ENCODE assay signal across 14 mouse cellular contexts in genomic region chr17:5228616-5229250, GRCm38 (mm10).
A peak's percentile ranks its signal among the peaks of the same experiment; 100 is the strongest.
DNase-seq lines count a peak whose midpoint lies in the region; ATAC-seq and TF ChIP-seq lines count a peak whose summit lies in the region.
"Had no signal": no experiment of that assay in that cellular context is flagged by ENCODE, and none has a peak within 500 bp of the region (broad histone marks: within the 10 kb centered on the region; RNA-seq: fewer than 3 reads in every experiment).

No protein-coding gene starts in this region.

- no peaks in the 10 kb centered on the region for H3K36me3 ChIP-seq in midbrain, embryonic 13.5 days
- no peaks in the 10 kb centered on the region for H3K36me3 ChIP-seq in midbrain, embryonic 11.5 days (ENCODE audit: control insufficient read depth, insufficient read depth, low read length)
- H3K36me3 ChIP-seq in intestine, postnatal 0 days (ENCODE audit: control insufficient read depth, insufficient read depth), result no peaks in the 10 kb centered on the region
- no peaks in the 10 kb centered on the region for H3K36me3 ChIP-seq in stomach, embryonic 16.5 days (ENCODE audit: control insufficient read depth, insufficient read depth, low read length)
- H3K36me3 ChIP-seq: heart, embryonic 15.5 days had no signal

- no peak overlapping the region for H3K4me2 ChIP-seq in midbrain, embryonic 13.5 days (replicated peaks)
- no peak overlapping the region for H3K4me2 ChIP-seq in midbrain, embryonic 11.5 days
- H3K4me2 ChIP-seq in intestine, postnatal 0 days (replicated peaks; ENCODE audit: low read depth), result no peak overlapping the region; the same call in 1 of the 2 replicates
- H3K4me2 ChIP-seq in stomach, embryonic 16.5 days (ENCODE audit: low read depth, low read length), result no peak overlapping the region
- H3K4me2 ChIP-seq: heart, embryonic 15.5 days had no signal

- ATAC-seq in midbrain, embryonic 13.5 days, result no peak
- ATAC-seq in midbrain, embryonic 11.5 days (ENCODE audit: low FRiP score), result no peak
- ATAC-seq in intestine, postnatal 0 days, result no peak
- ATAC-seq in stomach, embryonic 16.5 days (ENCODE audit: insufficient read depth, low FRiP score), result peak; percentile 40; the same call in 1 of the 2 replicates
- no peak for ATAC-seq in granulocyte monocyte progenitor cell, adult 5-6 weeks (replicated peaks; ENCODE audit: poor library complexity, severe bottlenecking)
- ATAC-seq: inflammation-experienced regulatory T-cells, adult 6 months had no signal

- no peak overlapping the region for H3K4me3 ChIP-seq in midbrain, embryonic 13.5 days (replicated peaks)
- no peak overlapping the region for H3K4me3 ChIP-seq in midbrain, embryonic 11.5 days (ENCODE audit: low read depth, low read length)
- no peak overlapping the region for H3K4me3 ChIP-seq in intestine, postnatal 0 days (ENCODE audit: low read depth, low read length)
- no peak overlapping the region for H3K4me3 ChIP-seq in stomach, embryonic 16.5 days (replicated peaks; ENCODE audit: low read length)
- H3K4me3 ChIP-seq: heart, embryonic 15.5 days had no signal

- WGBS in midbrain, embryonic 13.5 days, result 83% methylated on average over 6 of the region's 6 CpGs
- 79% methylated on average over 6 of the region's 6 CpGs for WGBS in midbrain, embryonic 11.5 days
- 39% methylated on average over 6 of the region's 6 CpGs for WGBS in intestine, postnatal 0 days
- 51% methylated on average over 6 of the region's 6 CpGs for WGBS in stomach, embryonic 16.5 days

- H3K27ac ChIP-seq in midbrain, embryonic 13.5 days, result peak overlapping the region; percentile 45
- H3K27ac ChIP-seq in midbrain, embryonic 11.5 days (ENCODE audit: low read depth, low read length), result no peak overlapping the region
- 0 out of 2 replicates have a peak overlapping the region, but pooled peaks have one; percentile 28 for H3K27ac ChIP-seq in intestine, postnatal 0 days (ENCODE audit: low read depth, low read length)
- H3K27ac ChIP-seq in stomach, embryonic 16.5 days (ENCODE audit: low read length), result peak overlapping the region; percentile 50; the same call in 1 of the 2 replicates
- H3K27ac ChIP-seq: heart, embryonic 15.5 days had no signal

- peaks cover 40% of the 10 kb centered on the region for H3K4me1 ChIP-seq in midbrain, embryonic 13.5 days (replicated peaks)
- peaks cover 4% of the 10 kb centered on the region; the same call in 1 of the 2 replicates for H3K4me1 ChIP-seq in midbrain, embryonic 11.5 days (ENCODE audit: control insufficient read depth, insufficient read depth, low read length)
- H3K4me1 ChIP-seq in intestine, postnatal 0 days (replicated peaks; ENCODE audit: control insufficient read depth, insufficient read depth, low read length), result peaks cover 8% of the 10 kb centered on the region; the same call in 1 of the 2 replicates
- peaks cover 33% of the 10 kb centered on the region for H3K4me1 ChIP-seq in stomach, embryonic 16.5 days (ENCODE audit: control insufficient read depth, insufficient read depth, low read length)

- no peaks in the 10 kb centered on the region for H3K27me3 ChIP-seq in midbrain, embryonic 13.5 days
- no peaks in the 10 kb centered on the region for H3K27me3 ChIP-seq in midbrain, embryonic 11.5 days (ENCODE audit: control insufficient read depth, insufficient read depth, low read length)
- H3K27me3 ChIP-seq in intestine, postnatal 0 days (replicated peaks; ENCODE audit: control insufficient read depth, insufficient read depth, low read length), result no peaks in the 10 kb centered on the region
- no peaks in the 10 kb centered on the region for H3K27me3 ChIP-seq in stomach, embryonic 16.5 days (ENCODE audit: control insufficient read depth, insufficient read depth, low read length)
- H3K27me3 ChIP-seq: heart, embryonic 15.5 days had no signal

- TF ChIP-seq CTCF in intestine, postnatal 0 days (IDR thresholded peaks at IDR 0.05; ENCODE audit: low read depth), result no peak

- H3K9me3 ChIP-seq in midbrain, embryonic 13.5 days, result no peaks in the 10 kb centered on the region
- H3K9me3 ChIP-seq in midbrain, embryonic 11.5 days (ENCODE audit: control insufficient read depth, low read length), result no peaks in the 10 kb centered on the region
- H3K9me3 ChIP-seq in intestine, postnatal 0 days (ENCODE audit: control insufficient read depth), result no peaks in the 10 kb centered on the region
- H3K9me3 ChIP-seq in stomach, embryonic 16.5 days (replicated peaks; ENCODE audit: control insufficient read depth, low read length), result no peaks in the 10 kb centered on the region
- H3K9me3 ChIP-seq: heart, embryonic 15.5 days had no signal

- H3K9ac ChIP-seq in midbrain, embryonic 13.5 days (replicated peaks), result no peak overlapping the region
- H3K9ac ChIP-seq in midbrain, embryonic 11.5 days (ENCODE audit: low read length), result no peak overlapping the region
- H3K9ac ChIP-seq in intestine, postnatal 0 days (ENCODE audit: low read depth, low read length), result no peak overlapping the region
- H3K9ac ChIP-seq in stomach, embryonic 16.5 days (ENCODE audit: low read length), result peak overlapping the region; percentile 23; the same call in 1 of the 2 replicates
- H3K9ac ChIP-seq: heart, embryonic 15.5 days had no signal

- DNase-seq in cerebellum, adult 9-10 months, result peak; percentile 52
- no peak for DNase-seq in cerebellum, postnatal 36 days
- no peak for DNase-seq in midbrain, embryonic 11.5 days (ENCODE audit: low spot score, missing footprints)
- no peak for DNase-seq in adrenal gland, adult (ENCODE audit: inconsistent age in 2 of 2, low spot score in 1 of 2)
- DNase-seq: adrenal gland, postnatal 25 days; gastrocnemius, postnatal 25 days; kidney, postnatal 14 days; lung, postnatal 36 days had no signal
